Mouse (Mus musculus) frontal cortex, postnatal 10 days (tissue): ENCODE data around the gene Btn2a2.

ENCODE experiments used
- DNase-seq, 2 experiments: peaks; one replicate each; pipeline ENCODE4 v3.0.0; 2022; ENCODE audit warnings: low spot score in 2 of 2, mixed read lengths in 1 of 2

Gene Btn2a2

GRCm38 (mm10) chr13:23521703-23522102, 33.0 kb upstream of the Btn2a2 start:
- peak in 1 of 2 experiments; percentile 69 for DNase-seq

DNA sequence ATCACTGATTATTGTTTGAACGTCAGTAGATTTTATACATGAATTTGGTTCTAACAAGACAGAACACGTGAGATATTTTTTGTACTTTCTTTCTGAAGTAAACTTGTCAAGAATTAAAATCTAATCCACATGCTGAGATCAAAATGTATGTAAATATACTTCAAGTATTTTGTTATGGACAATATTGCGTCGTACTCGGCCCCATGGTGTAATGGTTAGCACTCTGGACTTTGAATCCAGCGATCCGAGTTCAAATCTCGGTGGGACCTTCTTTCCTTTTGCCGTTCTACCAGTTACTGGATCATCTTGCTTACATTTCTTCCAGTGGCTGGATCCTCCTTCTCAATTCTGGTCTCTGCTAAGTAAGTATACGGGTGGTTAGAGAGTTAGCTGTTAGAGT, 30.8 kb upstream of the Btn2a2 start:
- DNase-seq: peak in 1 of 2 experiments; percentile 79

GRCm38 (mm10) chr13:23518885-23519284, 30.2 kb upstream of the Btn2a2 start:
- peak in 1 of 2 experiments; percentile 71 for DNase-seq

GRCm38 (mm10) chr13:23518295-23518603, 29.6 kb upstream of the Btn2a2 start:
- no peak for DNase-seq

GRCm38 (mm10) chr13:23517603-23518294, 29.1 kb upstream of the Btn2a2 start:
- DNase-seq: peak; percentile 72 to 85

- DNase-seq: peak in 1 of 2 experiments; percentile 65
Observed at GRCm38 (mm10) chr13:23516822-23517602, 28.4 kb upstream of the Btn2a2 start.

DNA sequence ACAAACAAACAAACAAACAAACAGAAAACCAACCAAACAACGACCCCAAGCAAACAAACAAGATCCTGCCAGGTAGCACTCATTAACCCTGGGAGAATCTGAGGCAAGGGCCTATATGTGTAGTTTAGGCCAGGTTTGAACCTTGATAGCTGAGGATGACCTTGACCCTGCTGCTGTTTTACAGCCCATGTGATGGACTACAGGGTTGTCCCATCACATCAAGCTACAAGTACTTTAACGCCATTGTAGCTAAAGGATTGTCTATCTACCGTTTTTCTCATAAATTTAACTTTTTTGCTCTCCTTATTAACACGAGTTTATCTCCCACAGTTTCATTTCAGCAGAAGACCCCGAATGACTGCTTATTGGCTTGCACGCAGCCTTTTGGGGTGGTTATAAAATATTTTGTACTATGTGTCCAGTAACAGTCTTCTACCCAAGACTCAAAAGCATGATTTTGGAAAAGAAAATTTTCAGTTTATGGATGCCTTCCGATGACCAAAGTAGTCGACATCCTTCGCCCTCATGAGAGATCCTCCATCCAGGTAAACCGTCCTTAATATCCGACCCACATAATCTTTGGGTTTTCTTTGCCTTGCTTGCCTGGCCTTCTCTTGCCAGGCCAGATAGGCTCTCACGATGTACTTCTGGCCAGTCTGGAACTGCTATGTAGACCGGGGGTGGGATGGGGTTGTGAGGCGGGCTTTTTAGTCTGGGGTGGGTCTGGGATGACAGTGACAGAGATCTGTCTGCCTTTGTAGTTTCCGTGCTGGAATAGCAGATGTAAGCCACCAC, 27.4 kb upstream of the Btn2a2 start:
- no peak for DNase-seq

- DNase-seq: no peak
Observed at GRCm38 (mm10) chr13:23515281-23515680, 26.6 kb upstream of the Btn2a2 start.

- no peak for DNase-seq
Observed at GRCm38 (mm10) chr13:23513517-23513916, 24.9 kb upstream of the Btn2a2 start.

- no peak for DNase-seq
Observed at GRCm38 (mm10) chr13:23510127-23510526, 21.5 kb upstream of the Btn2a2 start.

- DNase-seq: no peak
Observed at GRCm38 (mm10) chr13:23506819-23507515, 18.3 kb upstream of the Btn2a2 start.

- no peak for DNase-seq
Observed at GRCm38 (mm10) chr13:23506351-23506750, 17.7 kb upstream of the Btn2a2 start.

DNA sequence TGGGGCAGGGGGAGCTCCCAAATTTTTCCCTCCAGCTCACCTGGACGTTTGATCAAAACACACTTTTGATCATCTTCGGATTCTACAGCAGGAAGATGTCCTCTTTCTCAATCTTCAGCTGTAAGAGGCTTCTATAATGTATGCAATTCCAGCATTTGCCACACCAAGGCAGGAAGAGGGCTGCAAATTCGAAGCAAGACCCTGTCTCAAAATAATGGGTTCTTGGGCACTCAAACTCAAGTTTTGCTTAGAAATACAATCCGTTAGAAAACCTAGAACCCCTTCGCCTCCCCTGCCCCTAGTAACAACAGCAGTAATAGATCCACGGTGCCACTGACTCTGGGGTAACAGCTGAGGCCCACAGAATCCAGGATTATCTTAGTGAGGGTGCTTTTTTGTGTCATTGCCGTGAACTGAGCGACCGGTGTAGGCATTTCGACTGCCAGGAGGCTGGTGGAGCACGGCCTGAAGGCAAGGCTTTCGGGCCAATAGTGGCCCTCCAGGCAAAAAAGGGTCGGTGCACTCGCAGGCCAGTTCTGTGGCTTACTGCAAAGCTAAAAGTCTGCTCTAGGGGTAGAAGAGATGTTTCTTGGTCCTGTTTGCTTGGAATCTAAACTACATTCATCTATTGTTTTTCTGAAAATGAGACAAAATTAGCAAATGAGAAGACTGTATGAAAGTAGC, 17.1 kb upstream of the Btn2a2 start:
- no peak for DNase-seq

GRCm38 (mm10) chr13:23503797-23504196, 15.1 kb upstream of the Btn2a2 start:
- DNase-seq: peak in 1 of 2 experiments; percentile 38

DNA sequence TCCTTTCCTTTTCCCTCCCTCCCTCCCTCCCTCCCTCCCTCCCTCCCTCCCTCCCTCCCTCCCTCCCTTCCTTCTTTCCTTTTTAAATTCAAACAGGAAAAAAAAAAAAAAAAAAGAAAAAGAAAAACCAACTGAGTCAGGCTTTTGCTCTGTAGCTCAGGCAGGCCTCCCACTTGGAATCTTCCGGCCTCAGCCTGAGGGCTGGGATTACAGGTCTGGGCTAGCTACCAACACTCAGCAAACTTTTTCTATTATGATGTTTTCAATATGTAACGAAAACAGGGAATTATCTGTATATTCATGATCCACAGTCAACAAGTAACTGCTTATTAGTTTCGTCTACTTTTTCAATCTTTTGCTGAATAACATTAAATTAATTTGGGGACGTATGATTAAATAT, 14.3 kb upstream of the Btn2a2 start:
- DNase-seq: no peak

DNA sequence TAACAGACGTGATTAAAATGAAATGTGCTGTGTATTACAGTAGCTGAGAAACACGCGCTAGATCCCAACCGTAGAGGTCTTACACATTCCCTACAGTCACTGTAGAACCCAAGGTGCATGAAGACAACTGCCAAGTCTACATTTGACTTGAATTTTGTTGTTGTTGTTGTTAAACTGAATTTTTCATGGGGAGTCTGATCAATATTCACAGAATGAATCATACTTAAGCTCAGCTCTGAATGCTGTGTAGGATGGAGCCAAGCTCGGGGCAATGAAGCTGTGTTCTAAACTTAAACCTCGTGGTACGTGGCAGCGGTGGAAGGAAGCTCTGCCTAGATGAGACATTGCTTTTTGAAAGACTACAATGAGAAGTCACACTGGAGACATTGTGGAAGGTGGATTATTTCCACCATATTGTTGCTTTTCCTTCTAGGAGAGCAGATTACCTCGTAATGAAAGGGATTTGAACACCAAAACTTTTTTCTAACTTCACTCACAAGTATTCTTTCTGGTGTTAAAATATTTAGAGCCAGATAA, 13.4 kb upstream of the Btn2a2 start:
- no peak for DNase-seq

GRCm38 (mm10) chr13:23501511-23501910, 12.9 kb upstream of the Btn2a2 start:
- no peak for DNase-seq

DNA sequence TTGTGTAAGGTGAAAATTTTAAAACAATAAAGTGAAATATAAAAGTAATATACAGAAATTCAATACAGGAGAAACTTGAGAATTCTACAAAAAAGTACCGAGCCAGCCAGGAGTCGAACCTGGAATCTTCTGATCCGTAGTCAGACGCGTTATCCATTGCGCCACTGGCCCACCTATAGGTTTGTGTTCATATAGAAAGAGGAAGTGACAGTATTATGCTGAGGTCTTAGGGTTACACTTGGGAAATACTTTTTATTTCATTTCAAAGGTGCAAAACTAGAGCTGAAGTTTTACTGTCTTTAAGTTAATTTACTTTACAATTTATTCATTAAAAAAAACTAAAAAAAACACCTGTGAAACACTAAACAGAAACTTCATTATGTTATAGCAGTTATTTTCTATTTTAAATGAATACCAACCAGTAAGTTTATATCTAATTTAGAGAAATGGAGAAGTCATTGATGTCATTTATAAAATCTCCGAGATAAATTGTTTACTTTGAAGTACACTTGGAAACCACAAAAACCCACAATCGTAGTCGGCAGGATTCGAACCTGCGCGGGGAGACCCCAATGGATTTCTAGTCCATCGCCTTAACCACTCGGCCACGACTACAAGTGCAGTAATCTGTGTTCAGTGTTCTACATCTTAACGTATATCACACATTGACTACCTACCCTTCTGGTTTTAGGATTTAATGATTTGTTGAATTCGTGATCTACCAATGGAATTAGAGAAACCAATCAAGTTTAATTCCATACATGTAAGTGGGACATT, 12.0 kb upstream of the Btn2a2 start:
- peak in 1 of 2 experiments; percentile 71 for DNase-seq

DNA sequence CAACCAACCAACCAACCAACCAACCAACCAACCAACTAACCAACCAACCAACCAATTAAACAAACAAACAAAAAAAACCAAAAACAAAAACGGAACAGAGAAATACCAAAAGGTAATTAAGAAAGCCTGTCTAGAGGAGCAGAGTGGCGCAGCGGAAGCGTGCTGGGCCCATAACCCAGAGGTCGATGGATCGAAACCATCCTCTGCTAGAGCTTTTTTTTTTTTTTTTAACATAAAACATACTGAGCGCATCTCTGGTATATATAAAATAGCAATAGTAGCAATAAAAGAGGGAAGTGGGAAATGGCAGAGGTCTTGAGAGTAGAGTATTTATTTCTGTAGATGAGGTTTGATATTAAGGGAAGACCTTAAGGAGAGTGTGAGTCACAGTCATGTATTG, 11.3 kb upstream of the Btn2a2 start:
- no peak for DNase-seq

DNA sequence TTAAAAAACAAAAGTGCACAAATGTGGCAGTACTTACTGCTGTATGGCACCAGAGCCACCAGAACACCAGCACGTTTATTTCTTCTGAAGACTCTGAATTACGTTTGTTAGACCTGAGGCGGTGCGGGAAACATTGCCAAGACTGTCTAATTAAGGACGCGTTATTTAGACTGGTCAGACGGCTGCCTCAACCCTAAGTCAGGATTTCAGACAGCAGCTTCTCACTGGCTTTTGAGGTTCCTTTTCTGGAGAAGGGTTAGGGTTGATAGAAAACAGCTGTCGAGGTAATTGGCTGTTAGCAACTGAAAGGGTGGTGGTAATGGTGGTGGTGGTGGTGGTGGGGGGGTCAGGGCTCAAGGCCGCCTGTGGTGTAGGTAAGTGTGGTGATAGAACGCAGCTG, 10.0 kb upstream of the Btn2a2 start:
- no peak for DNase-seq
